Mouse (Mus musculus) embryo, embryonic 10 days (tissue): ENCODE data around the gene Six1.

ENCODE experiments used
- DNase-seq: peaks from one replicate; pipeline ENCODE4 v3.0.0-alpha.2; 2015; ENCODE audit warnings: low spot score

The Six1 gene

DNA sequence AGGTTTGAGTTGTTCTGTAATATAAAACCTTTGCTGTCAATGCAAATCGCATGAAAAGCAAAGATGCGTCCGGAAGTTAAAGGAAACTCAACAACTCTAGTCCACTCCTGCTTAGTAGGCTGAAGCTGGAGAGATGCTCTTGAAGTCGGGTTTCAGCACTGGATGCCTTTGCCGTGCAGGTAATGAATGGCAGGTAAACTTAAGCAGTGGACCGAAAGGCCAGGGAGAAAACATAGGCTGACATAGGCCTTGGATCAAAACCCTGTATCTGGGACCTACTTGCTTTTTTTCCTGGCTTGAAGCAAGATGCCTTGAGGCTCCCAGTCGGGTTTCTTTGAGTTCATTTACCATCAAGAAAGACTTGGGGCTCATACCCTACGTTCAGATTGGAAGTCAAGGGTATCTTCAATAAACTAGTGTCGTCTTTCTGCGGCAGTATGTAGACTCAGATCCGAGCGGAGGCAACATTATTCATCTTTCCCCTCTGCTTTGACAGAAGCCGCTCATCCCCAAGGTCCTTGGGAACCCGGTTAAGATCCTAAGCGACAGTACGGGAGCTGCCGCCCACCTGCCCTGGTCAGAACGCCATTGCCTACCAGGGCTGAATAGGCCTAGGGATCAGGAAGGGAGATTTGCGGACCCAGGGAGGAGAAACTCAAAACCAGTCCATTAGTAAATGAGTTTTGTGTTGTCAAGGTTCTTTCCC, 4.0 kb downstream of the Six1 start:
- peak; percentile 38 for DNase-seq

DNA sequence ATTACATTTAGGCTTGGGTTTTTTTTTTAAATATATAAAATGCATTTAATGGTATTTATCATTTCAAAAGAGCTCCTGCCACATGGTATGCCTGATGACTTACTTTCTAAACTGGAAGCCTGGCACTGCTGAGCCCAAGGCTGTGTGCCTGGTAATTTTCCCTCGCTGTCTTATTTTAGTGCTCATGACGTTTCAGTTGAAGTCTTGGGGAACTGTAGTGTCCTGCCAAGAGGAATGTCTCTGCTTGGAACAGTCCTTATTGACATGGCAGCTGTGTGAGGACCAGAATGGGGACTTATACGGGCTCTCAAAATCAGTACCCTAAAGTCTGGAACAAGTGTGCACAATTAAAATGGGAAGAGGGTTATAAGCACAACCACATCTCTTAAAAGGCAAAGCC, 5.2 kb downstream of the Six1 start:
- DNase-seq, result no peak

GRCm38 (mm10) chr12:73047576-73047975, 6.1 kb downstream of the Six1 start:
- DNase-seq, result no peak

DNA sequence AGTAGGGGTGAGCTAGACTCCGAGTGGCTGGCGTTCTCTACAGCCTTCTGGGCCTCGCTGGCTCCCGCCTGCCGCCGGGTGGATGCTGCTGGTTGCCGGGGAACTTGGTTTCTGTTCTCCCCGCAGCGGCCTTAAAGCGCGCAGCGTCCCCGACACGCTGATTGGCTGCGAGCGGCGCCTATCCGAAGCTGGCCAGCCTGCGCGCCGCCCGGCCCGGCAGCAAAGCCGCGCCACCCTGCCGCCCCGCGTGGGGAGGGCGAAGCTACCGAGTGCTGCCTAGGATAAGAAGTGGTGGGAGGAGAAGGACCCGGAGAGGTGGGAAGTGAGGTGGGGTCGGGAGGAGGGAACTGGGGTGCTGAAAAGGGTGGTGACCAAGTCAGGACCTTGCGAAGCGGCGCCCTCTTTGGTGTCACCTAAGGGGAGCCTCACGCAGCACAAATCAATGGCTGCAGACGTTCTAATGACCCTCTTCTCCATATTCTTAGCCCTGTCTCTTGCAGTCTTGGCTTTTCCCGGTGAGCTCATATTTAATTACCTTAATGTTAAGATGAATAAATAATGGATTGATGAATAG, 7.0 kb downstream of the Six1 start:
- DNase-seq, result peak; percentile 93

DNA sequence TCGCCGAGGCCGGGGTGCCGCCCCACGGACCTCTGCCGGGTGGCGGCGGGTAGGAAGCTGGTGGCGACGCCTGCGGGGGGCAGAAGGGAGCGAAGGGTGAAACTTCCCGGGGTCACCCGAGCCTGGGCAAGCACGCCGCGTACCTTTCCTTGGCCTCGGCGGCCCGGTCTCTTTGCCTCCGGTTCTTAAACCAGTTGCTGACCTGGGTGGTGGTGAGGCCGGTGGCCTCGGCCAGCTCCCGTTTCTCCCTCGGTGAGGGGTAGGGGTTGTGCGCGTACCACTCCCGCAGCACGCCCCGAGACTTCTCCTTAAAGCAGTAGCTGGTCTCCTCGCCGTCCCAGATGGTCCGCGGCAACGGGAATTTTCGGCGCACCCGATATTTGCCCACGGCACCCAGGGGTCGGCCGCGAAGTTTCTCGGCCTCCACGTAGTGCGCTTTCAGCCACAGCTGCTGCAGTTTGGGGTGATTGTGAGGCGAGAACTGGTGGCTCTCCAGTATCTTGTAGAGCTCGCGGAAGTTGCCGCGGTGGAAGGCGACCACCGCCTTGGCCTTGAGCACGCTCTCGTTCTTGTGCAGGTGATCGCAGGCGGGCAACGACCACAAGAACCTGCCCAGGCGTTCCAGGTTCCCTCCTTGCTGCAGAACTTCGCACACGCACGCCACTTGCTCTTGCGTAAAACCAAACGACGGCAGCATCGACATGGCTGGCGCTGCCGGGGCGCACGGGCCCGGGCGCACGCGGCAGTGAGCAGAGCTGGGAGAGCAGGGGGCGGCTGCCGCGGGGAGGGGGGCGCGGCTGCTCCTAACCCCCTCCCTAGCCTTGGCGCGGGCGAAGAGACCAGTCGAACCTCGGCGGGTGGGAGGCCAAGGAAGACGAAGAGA, 7.7 kb downstream of the Six1 start:
- no peak for DNase-seq

GRCm38 (mm10) chr12:73045046-73045723, 8.5 kb downstream of the Six1 start:
- DNase-seq, result peak; percentile 64

GRCm38 (mm10) chr12:73044221-73045045, 9.3 kb downstream of the Six1 start:
- peak; percentile 72 for DNase-seq

DNA sequence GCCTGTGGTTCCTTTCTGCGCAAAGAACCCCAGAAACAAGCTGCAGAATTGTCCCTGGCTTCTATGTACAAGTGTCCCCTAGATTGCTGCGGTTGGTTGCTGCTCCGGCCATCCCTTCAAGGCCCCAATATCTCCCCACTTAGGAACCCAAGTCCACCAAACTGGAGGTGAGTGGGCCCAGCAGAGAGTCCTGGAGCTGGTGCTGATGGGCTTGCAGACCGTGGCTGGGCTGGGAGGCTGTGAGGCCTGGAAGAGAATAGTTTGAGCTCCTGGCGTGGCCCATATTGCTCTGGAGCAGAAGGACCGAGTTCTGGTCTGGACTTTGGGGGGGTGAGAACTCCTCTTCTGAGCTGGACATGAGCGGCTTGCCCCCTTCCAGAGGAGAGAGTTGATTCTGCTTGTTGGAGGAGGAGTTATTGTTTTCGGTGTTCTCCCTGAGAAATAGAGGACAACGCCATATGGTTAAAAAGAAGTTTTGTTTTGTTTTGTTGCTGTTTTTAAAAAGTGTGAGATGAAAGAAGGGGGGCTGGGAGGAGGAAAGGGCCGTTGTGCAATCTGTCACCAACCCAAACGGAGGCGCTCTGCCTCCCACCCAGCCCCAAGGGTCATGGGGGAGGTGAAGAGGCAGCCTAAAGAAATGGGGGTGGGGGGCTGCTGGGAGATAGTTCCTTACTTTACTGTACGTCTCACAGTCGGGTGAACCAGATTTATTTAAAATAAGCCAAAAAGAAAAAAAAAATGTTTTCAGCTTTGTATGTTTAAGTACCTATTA, 10.1 kb downstream of the Six1 start:
- no peak for DNase-seq

DNA sequence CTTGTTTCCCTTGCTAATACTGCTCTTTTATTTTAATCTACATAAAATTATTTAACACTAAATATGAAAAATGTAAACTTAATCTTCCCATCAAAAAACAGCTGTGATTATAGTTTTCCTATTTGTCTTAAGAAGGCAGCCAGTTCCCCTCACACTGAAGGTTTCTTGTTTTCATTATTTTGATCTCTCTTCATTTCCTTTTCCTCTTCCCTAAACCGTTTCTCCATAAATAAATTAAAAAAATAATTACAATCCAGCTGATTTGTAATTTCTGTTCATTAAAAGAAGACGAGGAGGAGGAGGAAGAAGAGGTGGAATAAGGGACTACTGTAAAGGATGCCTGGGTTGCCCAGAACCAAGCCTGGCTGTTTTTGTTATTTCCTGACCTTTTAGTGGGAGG, 10.8 kb downstream of the Six1 start:
- no peak for DNase-seq

- DNase-seq, result no peak
Observed at GRCm38 (mm10) chr12:73042406-73042805, 11.3 kb downstream of the Six1 start.

- DNase-seq, result no peak
Observed at GRCm38 (mm10) chr12:73041256-73041630, 12.4 kb downstream of the Six1 start.

DNA sequence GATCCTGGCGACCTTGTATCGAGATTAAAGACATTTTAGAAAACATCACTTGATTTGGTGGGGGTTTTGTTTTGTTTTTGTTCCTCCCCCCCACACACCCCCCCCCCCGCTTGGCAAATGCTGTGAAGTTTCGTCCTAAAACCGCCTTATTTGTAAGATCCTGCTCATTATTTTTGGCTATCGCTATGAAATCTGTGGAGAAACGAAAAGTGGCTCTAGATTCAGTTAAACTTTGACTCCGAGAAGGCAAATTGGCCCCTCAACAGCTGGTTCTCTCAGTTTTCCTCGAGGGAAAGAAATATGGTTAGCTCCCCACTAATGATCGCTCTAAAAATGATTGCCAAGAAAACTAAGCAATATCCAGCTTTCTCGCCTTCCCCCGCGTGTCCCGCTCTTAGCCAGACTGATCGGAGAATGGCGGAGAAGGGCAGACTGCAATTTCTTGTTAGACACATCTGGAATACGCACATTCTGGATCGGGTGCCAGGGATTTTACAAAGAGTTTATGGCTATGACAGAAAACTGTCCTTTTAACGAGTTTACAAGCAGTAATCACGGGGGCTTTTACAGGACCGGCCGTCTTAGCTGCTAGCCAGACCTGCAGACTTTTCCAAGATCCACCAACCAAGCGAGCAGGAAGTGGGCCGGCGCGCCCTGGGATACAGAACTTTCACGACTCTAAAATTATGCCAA, 13.0 kb downstream of the Six1 start:
- DNase-seq, result no peak

- no peak for DNase-seq
Observed at GRCm38 (mm10) chr12:73039939-73040562, 13.6 kb downstream of the Six1 start.

GRCm38 (mm10) chr12:73038992-73039938, 14.4 kb downstream of the Six1 start:
- peak; percentile 59 for DNase-seq

- DNase-seq, result no peak
Observed at GRCm38 (mm10) chr12:73038441-73038991, 15.2 kb downstream of the Six1 start.

DNA sequence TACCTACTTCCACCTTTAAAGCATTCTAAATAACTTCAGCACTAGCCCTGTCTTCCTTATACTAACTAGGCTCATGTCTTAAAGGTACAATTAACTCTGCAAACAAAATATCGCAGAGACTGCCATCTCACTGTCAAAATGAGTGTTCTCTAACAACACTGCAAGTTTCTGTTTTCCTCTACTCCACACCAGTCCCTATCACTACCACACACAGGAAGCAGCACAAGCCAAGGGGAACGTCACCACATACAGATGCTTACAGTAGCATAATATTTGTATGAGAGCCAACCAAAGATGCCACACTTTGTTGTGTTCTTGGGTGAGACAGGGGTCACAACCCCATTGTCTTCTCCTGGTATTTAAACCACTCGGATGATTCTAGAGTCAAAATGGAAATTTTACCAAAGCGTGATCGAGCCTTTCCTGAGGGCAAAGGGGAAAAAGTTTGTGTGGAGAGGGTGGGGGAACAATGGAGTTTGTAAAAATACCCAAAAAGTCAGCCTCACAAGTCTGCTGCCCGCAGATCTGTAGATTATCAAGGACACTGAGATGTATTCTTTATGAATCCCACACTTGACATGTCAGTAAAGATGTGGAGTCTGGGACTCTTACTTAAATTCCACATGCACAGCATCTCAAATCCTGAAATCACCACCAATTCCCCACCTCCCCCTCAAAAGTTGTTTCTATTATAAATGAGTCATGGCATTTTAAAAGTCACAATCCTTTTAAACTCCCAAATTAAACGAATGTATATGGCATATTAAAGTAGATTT, 16.1 kb downstream of the Six1 start:
- no peak for DNase-seq
